Mouse (Mus musculus) embryonic stem cell, embryonic (primary cell): ENCODE results near the gene Rnf43.

ENCODE experiments used
- CTCF ChIA-PET, 4 experiments: fragments of 300-600 bp in 2 of 4; fragments of 350-600 bp in 2 of 4; sonication (Branson Sonifier 250); formaldehyde crosslinking; loops; one replicate each; lab custom pipeline; 2022; ENCODE audit warnings: inconsistent platforms in 2 of 4; lab: Charles Lee
- POLR2A ChIA-PET, 4 experiments: fragments of 300-600 bp in 2 of 4; fragments of 350-600 bp in 2 of 4; sonication (Branson Sonifier 250); formaldehyde crosslinking; loops; one replicate each; lab custom pipeline; 2022; ENCODE audit warnings: antibody characterized with exemption in 4 of 4, inconsistent platforms in 1 of 4; lab: Charles Lee

The Rnf43 gene

GRCm38 (mm10) chr11:87755360-87756017 is 93.0 kb downstream of the Rnf43 start:
- POLR2A ChIA-PET: interaction anchor here (0.6 to 5.6 kb wide), 59 partner anchors 8 to 477 kb away, joined by 3 to 79 read pairs (median 4); partner anchors contain the start of genes Supt4a (in 4 of the 4), Mtmr4 (in 3 of the 4) and Srsf1 (in 1 of the 4)

GRCm38 (mm10) chr11:87756251-87756820 is 93.8 kb downstream of the Rnf43 start:
- ChIA-PET POLR2A (interaction anchor here (0.6 to 5.6 kb wide), 38 partner anchors 7 to 397 kb away, joined by 3 to 79 read pairs (median 5); partner anchors contain the start of genes Supt4a (in 3 of the 4), Mtmr4 (in 1 of the 4) and Srsf1 (in 1 of the 4)), CTCF (no interaction called here)

More at GRCm38 (mm10) chr11:87755360-87756017, 93.0 kb downstream of the Rnf43 start:
- CTCF ChIA-PET: interaction anchor here in 2 of 4 experiments (0.7 kb wide), 3 partner anchors 18 to 496 kb away, joined by 3 to 8 read pairs (median 4); partner anchors contain the start of gene Supt4a (in 1 of the 2)

- POLR2A ChIA-PET: interaction anchor here in 2 of 4 experiments (0.9 to 2.5 kb wide), 5 partner anchors 8 to 331 kb away, joined by 3 to 14 read pairs (median 4); partner anchors contain the start of gene Supt4a (in 1 of the 2)
Observed at GRCm38 (mm10) chr11:87757001-87757954, 94.8 kb downstream of the Rnf43 start.

GRCm38 (mm10) chr11:87758161-87758911 is 95.8 kb downstream of the Rnf43 start:
- ChIA-PET POLR2A (interaction anchor here in 2 of 4 experiments (0.5 to 9.6 kb wide), 14 partner anchors 9 to 1713 kb away, joined by 3 to 123 read pairs (median 7); partner anchors contain the start of gene Supt4a (in 2 of the 2)), CTCF (interaction anchor here in 2 of 4 experiments (0.6 to 1.4 kb wide), 3 partner anchors 38 to 638 kb away, joined by 3 read pairs; no protein-coding TSS in a partner anchor)

More at GRCm38 (mm10) chr11:87757001-87757954, 94.8 kb downstream of the Rnf43 start:
- CTCF ChIA-PET: no interaction called here

GRCm38 (mm10) chr11:87758957-87759608 is 96.6 kb downstream of the Rnf43 start:
- ChIA-PET CTCF (interaction anchor here in 2 of 4 experiments (0.6 to 1.5 kb wide), 8 partner anchors 10 to 637 kb away, joined by 3 to 7 read pairs (median 3); no protein-coding TSS in a partner anchor), POLR2A (interaction anchor here (0.6 to 9.6 kb wide), 20 partner anchors 9 to 439 kb away, joined by 3 to 123 read pairs (median 7); partner anchors contain the start of genes Supt4a (in 2 of the 4), Mpo (in 1 of the 4) and Mtmr4 (in 1 of the 4))

GRCm38 (mm10) chr11:87759609-87760005 is 97.1 kb downstream of the Rnf43 start:
- POLR2A ChIA-PET: interaction anchor here (0.6 to 9.6 kb wide), 36 partner anchors 8 to 439 kb away, joined by 3 to 123 read pairs (median 5); partner anchors contain the start of genes Supt4a (in 2 of the 4), Mpo (in 1 of the 4), Mtmr4 (in 1 of the 4) and Rnf43 (in 1 of the 4)

GRCm38 (mm10) chr11:87760301-87761081 is 98.0 kb downstream of the Rnf43 start, which contains the start of gene Tspoap1:
Gene Tspoap1, plus strand, starts transcription at chr11:87760541.
- ChIA-PET CTCF (interaction anchor here in 1 of 4 experiments (0.7 to 1.5 kb wide), 5 partner anchors 11 to 190 kb away, joined by 3 to 7 read pairs (median 3); no protein-coding TSS in a partner anchor), POLR2A (interaction anchor here in 3 of 4 experiments (0.5 to 9.6 kb wide), 36 partner anchors 8 to 314 kb away, joined by 3 to 123 read pairs (median 5); partner anchors contain the start of genes Mtmr4 (in 2 of the 3), Supt4a (in 2 of the 3), Mks1 (in 1 of the 3) and Mpo (in 1 of the 3))

More at GRCm38 (mm10) chr11:87759609-87760005, 97.1 kb downstream of the Rnf43 start:
- CTCF ChIA-PET: interaction anchor here in 2 of 4 experiments (0.6 to 1.5 kb wide), 8 partner anchors 10 to 191 kb away, joined by 3 to 7 read pairs (median 4); no protein-coding TSS in a partner anchor

GRCm38 (mm10) chr11:87761181-87761721 is 98.7 kb downstream of the Rnf43 start:
- ChIA-PET POLR2A (interaction anchor here in 3 of 4 experiments (0.5 to 9.6 kb wide), 23 partner anchors 11 to 1649 kb away, joined by 3 to 123 read pairs (median 5); partner anchors contain the start of genes Mtmr4 (in 2 of the 3), Rnf43 (in 2 of the 3), Supt4a (in 2 of the 3) and Mks1 (in 1 of the 3)), CTCF (interaction anchor here in 2 of 4 experiments (0.5 to 0.7 kb wide), 2 partner anchors 170 kb away, joined by 3 read pairs; no protein-coding TSS in a partner anchor)

GRCm38 (mm10) chr11:87761806-87762701 is 99.5 kb downstream of the Rnf43 start:
- ChIA-PET CTCF (no interaction called here), POLR2A (interaction anchor here in 2 of 4 experiments (0.7 to 9.6 kb wide), 12 partner anchors 8 to 167 kb away, joined by 3 to 123 read pairs (median 5); partner anchors contain the start of genes Supt4a (in 2 of the 2) and Rnf43 (in 1 of the 2))

- ChIA-PET CTCF (interaction anchor here in 1 of 4 experiments (0.5 kb wide), 1 partner anchor 11 kb away, joined by 3 read pairs; no protein-coding TSS in a partner anchor), POLR2A (interaction anchor here in 3 of 4 experiments (0.6 to 9.6 kb wide), 16 partner anchors 7 to 290 kb away, joined by 3 to 123 read pairs (median 4); partner anchors contain the start of gene Supt4a (in 2 of the 3))
Observed at GRCm38 (mm10) chr11:87762702-87763385, 100.3 kb downstream of the Rnf43 start.

- ChIA-PET CTCF (interaction anchor here in 2 of 4 experiments (0.5 to 0.7 kb wide), 2 partner anchors 10 to 96 kb away, joined by 3 read pairs; no protein-coding TSS in a partner anchor), POLR2A (interaction anchor here in 3 of 4 experiments (0.6 to 9.6 kb wide), 16 partner anchors 8 to 289 kb away, joined by 3 to 123 read pairs (median 5); partner anchors contain the start of genes Supt4a (in 2 of the 3) and Rnf43 (in 1 of the 3))
Observed at GRCm38 (mm10) chr11:87763511-87763987, 101.0 kb downstream of the Rnf43 start.
